Mouse (Mus musculus): ENCODE results near the gene Sh3bp1.

GRCm38 (mm10) chr15:78918126-78918525 lies 18.6 kb downstream of the Sh3bp1 start:
- TF ChIP-seq CTCF (IDR thresholded peaks at IDR 0.05; ENCODE audit: borderline replicate concordance, insufficient read depth, low read depth, low read length) (no peak), POLR2A (IDR thresholded peaks at IDR 0.05; ENCODE audit: borderline replicate concordance, insufficient read depth, low read length) (no peak)

All from cerebellum, adult 2 months (tissue).